Mouse (Mus musculus) hindbrain, postnatal 0 days (tissue): ENCODE measurements at regions not wholly inside any gene's neighbourhood (a gene's known extent, or its start where the extent isn't known, plus 50 kb on each side); places are given as distances from the start of the nearest gene placed in this dataset.

ENCODE experiments used
- ATAC-seq: fragments of 200-750 bp; cut with Nextera tagmentation; 2 replicates; pipeline ENCODE4 v1.8.0; 2017; ENCODE audit warnings: mild to moderate bottlenecking, moderate TSS enrichment, moderate library complexity
- DNase-seq: peaks from one replicate; pipeline ENCODE4 v3.0.0-alpha.2; 2015; ENCODE audit warnings: low spot score
- H3K27ac ChIP-seq: fragments of 300-500 bp; sonication (generic); 2 replicates; pipeline ENCODE4 v1.5.1; 2014; ENCODE audit warnings: mild to moderate bottlenecking
- H3K27me3 ChIP-seq: fragments of 300-500 bp; sonication (generic); 2 replicates; pipeline ENCODE4 v1.6.1; 2014; ENCODE audit warnings: low read length, mixed read lengths; ENCODE audit not compliant: insufficient read depth
- H3K36me3 ChIP-seq: fragments of 300-500 bp; sonication (generic); 2 replicates; pipeline ENCODE4 v1.6.1; 2014; ENCODE audit warnings: low read length, mixed read lengths; ENCODE audit not compliant: insufficient read depth
- H3K4me1 ChIP-seq: fragments of 300-500 bp; sonication (generic); 2 replicates; pipeline ENCODE4 v1.6.1; 2014; ENCODE audit warnings: antibody characterized with exemption, low read length, mixed read lengths; ENCODE audit not compliant: insufficient read depth
- H3K4me2 ChIP-seq: fragments of 300-500 bp; sonication (generic); 2 replicates; pipeline ENCODE4 v1.6.1; 2014; ENCODE audit warnings: low read depth, mild to moderate bottlenecking, low read length, moderate library complexity, mixed read lengths
- H3K4me3 ChIP-seq: fragments of 300-500 bp; sonication (generic); 2 replicates; pipeline ENCODE4 v1.5.1; 2014; ENCODE audit warnings: low read length
- H3K9ac ChIP-seq: fragments of 300-500 bp; sonication (generic); replicated peaks from 2 replicates; pipeline ENCODE4 v1.6.1; 2014; ENCODE audit warnings: mild to moderate bottlenecking, low read length, moderate library complexity, mixed read lengths
- H3K9me3 ChIP-seq: fragments of 300-500 bp; sonication (generic); 2 replicates; pipeline ENCODE4 v1.6.1; 2016; ENCODE audit warnings: low read length, mixed read lengths
- CTCF ChIP-seq: IDR thresholded peaks from 2 replicates; pipeline ENCODE4 v1.5.1; 2016; ENCODE audit warnings: antibody characterized with exemption, control low read depth, low read depth
- WGBS: fragments of 180-500 bp; shearing (Covaris S2); extraction: QIAGEN DNeasy Blood & Tissue Kit; methylation state at CpG from one replicate; pipeline ENCODE4 v1.1.7; 2014; 5-methylcytosine and 5-hydroxymethylcytosine counted together

DNA sequence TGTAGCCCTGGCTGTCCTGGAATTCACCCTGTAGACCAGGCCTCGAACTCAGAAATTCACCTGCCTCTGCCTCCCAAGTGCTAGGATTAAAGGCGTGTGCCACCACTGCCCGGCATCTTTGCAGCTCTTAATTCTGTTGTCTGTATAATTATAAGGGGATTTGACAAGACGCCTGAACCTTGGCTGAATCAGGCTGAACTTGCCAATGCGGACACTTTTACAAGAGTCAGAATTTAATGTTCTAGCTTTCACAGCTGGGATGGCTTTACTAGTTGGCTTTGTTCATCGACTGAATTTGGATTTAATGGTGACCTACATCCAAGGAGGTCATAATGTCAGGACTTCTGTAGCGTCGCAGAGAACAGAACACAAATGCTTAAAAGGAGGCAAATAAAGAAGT, 108.3 kb downstream of the Cops8 start:
- Histone ChIP-seq H3K27me3 (no peaks in the 10 kb centered on the region), H3K4me3 (no peak overlapping the region), H3K9me3 (no peaks in the 10 kb centered on the region), H3K4me2 (no peak overlapping the region), H3K4me1 (no peaks in the 10 kb centered on the region), H3K9ac (no peak overlapping the region), H3K36me3 (no peaks in the 10 kb centered on the region), H3K27ac (no peak overlapping the region)
- WGBS = 86% methylated on average over 8 of the region's 8 CpGs
- ATAC-seq = no peak
- TF ChIP-seq CTCF = no peak
- no peak for DNase-seq
